Mouse (Mus musculus): ENCODE measurements at regions not wholly inside any gene's neighbourhood (a gene's known extent, or its start where the extent isn't known, plus 50 kb on each side); places are given as distances from the start of the nearest gene placed in this dataset.

DNA sequence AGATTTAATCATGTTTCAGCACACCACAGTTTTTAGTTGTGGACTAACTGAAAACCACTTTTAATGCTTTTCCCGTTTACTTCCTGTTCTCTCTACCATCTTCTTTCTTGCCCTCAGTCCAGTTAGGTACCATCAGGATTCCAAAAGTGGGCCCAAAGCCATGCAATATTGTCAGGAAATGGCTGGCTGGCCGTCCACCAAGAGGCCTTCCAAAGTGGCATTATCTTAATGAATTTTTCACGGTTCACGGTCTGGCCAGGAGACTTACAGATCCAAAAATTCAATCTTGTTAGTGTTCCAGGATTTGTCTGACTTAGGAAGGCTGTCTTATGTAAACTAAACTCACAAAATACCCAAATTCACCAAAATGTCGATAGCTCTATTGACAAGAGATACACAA, 198.8 kb downstream of the Nrp2 start:
- no peak for TF ChIP-seq CTCF (IDR thresholded peaks at IDR 0.05; ENCODE audit: borderline replicate concordance, extremely low read depth, insufficient read depth, insufficient read length)
- no peak for TF ChIP-seq POLR2A (IDR thresholded peaks at IDR 0.05; ENCODE audit: borderline replicate concordance, extremely low read depth, insufficient read depth, insufficient read length, poor library complexity, severe bottlenecking)

Measured in brain, embryonic 14.5 days (tissue).